Mouse (Mus musculus): ENCODE results near the gene Olfr533. TPM values are rescaled to one million over a fixed set of nuclear protein-coding genes. Genes with fewer than 3 reads are reported as not detected.
"Not testable (repeated sequence)": the region's sequence is repeated elsewhere in the genome, so short reads cannot be mapped to it uniquely, and the experiment has no call there.

Gene Olfr533
- not detected in 2 replicates for polyA plus RNA-seq (2016; fragmentation: Nextera tagmentation; extraction: Ambion mirVana)

- not testable (repeated sequence) for H3K36me3 ChIP-seq (replicated peaks); H3K27ac ChIP-seq (replicated peaks); H3K4me1 ChIP-seq; H3K9me3 ChIP-seq; H3K4me3 ChIP-seq; H3K27me3 ChIP-seq (replicated peaks; ENCODE audit: low read depth, poor library complexity, severe bottlenecking); DNase-seq (ENCODE audit: low spot score)
- WGBS: 100% methylated on average over 1 of the region's 1 CpGs
Measured at GRCm38 (mm10) chr7:140463070-140463469, at the start of gene Olfr533. Gene Olfr533, plus strand, starts transcription at chr7:140463370.

DNA sequence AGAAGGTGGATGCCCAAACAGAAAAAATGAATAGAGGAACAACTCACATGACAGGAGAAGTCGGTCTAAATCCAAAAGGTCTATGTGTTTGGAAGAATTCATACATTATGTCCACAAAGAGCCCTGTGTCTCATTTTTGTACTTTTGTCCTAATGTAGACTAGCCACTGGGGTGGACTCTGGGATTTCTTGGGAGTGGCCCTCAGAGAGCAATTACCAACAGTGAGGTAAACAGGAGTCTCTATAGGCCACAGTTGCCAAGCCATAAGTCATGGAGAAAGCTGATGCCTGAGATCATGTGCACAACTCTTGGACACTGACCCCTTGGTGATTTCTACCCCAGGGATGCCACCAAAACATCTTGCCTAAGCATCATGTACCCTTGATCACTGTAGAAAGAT lies 41.6 kb upstream of the Olfr533 start, which contains the start of gene Olfr532:
TSS of gene Olfr532 (minus strand) at position 101 of the 400 bp plus-strand sequence.
- H3K9me3 ChIP-seq: no peaks in the 10 kb centered on the region
- H3K36me3 ChIP-seq (replicated peaks): no peaks in the 10 kb centered on the region
- H3K27me3 ChIP-seq (replicated peaks; ENCODE audit: low read depth, poor library complexity, severe bottlenecking): no peaks in the 10 kb centered on the region
- H3K4me1 ChIP-seq: no peaks in the 10 kb centered on the region
- WGBS: 90% methylated on average over 1 of the region's 1 CpGs
- H3K27ac ChIP-seq (replicated peaks): no peak within 1 kb of the TSS
- no peak for DNase-seq (ENCODE audit: low spot score)
- H3K4me3 ChIP-seq: no peak within 1 kb of the TSS

- no peaks in the 10 kb centered on the region for H3K36me3 ChIP-seq (replicated peaks)
- no peak overlapping the region for H3K4me3 ChIP-seq
- H3K27me3 ChIP-seq (replicated peaks; ENCODE audit: low read depth, poor library complexity, severe bottlenecking): no peaks in the 10 kb centered on the region
- no peaks in the 10 kb centered on the region for H3K4me1 ChIP-seq
- 84% methylated on average over 1 of the region's 1 CpGs for WGBS
- no peak for DNase-seq (ENCODE audit: low spot score)
- no peak overlapping the region for H3K27ac ChIP-seq (replicated peaks)
- H3K9me3 ChIP-seq: no peaks in the 10 kb centered on the region
Measured at GRCm38 (mm10) chr7:140443141-140443540, 20.0 kb upstream of the Olfr533 start.

DNA sequence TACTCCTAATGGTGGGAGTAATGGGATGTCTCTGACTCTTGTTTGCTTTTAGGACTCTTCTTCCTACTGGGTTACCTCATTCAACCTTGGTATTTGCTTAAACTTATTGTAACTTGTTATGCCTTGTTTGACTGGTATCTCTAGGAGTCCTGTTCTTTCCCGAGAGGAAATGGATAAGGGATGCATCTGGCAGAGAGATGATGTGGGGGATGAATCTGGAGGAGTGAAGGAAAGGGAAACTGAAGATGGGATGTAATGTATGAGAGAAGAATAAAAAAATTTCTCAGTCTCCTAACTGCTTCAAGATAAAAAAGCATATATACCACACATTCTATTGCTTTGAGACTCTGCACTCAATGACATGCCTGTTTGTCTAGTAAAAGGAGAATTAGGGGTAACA lies 14.7 kb downstream of the Olfr533 start:
- Histone ChIP-seq H3K9me3 (peaks cover 15% of the 10 kb centered on the region; the same call in 1 of the 2 replicates), H3K27ac (replicated peaks) (no peak overlapping the region), H3K4me3 (no peak overlapping the region), H3K4me1 (no peaks in the 10 kb centered on the region), H3K36me3 (replicated peaks) (no peaks in the 10 kb centered on the region), H3K27me3 (replicated peaks; ENCODE audit: low read depth, poor library complexity, severe bottlenecking) (no peaks in the 10 kb centered on the region)
- 85% methylated on average over 1 of the region's 1 CpGs for WGBS
- DNase-seq (ENCODE audit: low spot score): no peak

GRCm38 (mm10) chr7:140478733-140479132 lies 15.6 kb downstream of the Olfr533 start:
- Histone ChIP-seq H3K9me3 (peaks cover 15% of the 10 kb centered on the region; the same call in 1 of the 2 replicates), H3K27ac (replicated peaks) (no peak overlapping the region)

DNA sequence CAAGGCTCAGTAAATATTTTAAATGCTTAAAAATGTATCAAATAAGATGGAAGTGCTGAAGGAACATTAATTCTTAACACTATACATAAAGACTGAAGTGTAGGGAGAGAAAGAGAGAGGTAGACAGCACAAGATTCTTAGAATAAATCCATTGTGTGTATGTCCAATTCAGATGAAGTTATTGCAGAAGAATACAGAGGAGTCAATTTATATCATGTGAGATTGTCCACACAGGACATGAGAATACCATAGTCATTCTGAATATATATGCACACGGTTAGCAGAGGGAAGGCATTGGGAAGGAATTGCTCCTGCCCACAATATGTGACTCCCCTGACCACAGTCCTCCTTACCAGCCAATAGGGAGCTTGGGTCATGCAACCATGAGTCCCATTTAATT lies 20.7 kb downstream of the Olfr533 start, which contains the start of gene Olfr535:
TSS of gene Olfr535 (plus strand) at position 301 of the 400 bp plus-strand sequence.
- Histone ChIP-seq H3K4me3 (no peak within 1 kb of the TSS), H3K4me1 (no peaks in the 10 kb centered on the region), H3K9me3 (no peaks in the 10 kb centered on the region), H3K27me3 (replicated peaks; ENCODE audit: low read depth, poor library complexity, severe bottlenecking) (no peaks in the 10 kb centered on the region), H3K36me3 (replicated peaks) (no peaks in the 10 kb centered on the region), H3K27ac (replicated peaks) (no peak within 1 kb of the TSS)
- no peak for DNase-seq (ENCODE audit: low spot score)
- 84% methylated on average over 1 of the region's 1 CpGs for WGBS

More at GRCm38 (mm10) chr7:140478733-140479132, 15.6 kb downstream of the Olfr533 start:
- no peak for DNase-seq (ENCODE audit: low spot score)
- no peaks in the 10 kb centered on the region for H3K27me3 ChIP-seq (replicated peaks; ENCODE audit: low read depth, poor library complexity, severe bottlenecking)
- H3K4me1 ChIP-seq: no peaks in the 10 kb centered on the region
- no peaks in the 10 kb centered on the region for H3K36me3 ChIP-seq (replicated peaks)
- no peak overlapping the region for H3K4me3 ChIP-seq
- 91% methylated on average over 1 of the region's 1 CpGs for WGBS

DNA sequence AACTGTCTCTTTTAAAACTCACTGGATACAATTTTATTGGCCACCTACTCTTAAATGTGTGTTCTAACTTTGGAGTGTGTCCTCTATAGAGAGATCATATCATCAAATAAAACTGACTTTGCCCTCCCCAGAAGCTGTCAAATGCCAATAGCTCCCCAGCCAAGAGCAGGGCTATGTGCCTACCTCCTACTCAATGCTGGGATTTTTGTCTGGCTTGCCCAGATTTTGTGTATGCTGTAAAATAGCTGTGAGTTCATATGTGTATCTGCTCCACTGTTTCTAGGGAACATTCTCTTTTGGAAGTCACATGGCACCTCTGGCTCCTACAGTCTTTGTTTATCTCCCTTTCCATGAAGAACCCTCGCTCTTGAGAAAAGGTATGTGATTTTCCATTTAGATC lies 25.8 kb downstream of the Olfr533 start:
- Histone ChIP-seq H3K4me3 (no peak overlapping the region), H3K4me1 (no peaks in the 10 kb centered on the region), H3K27me3 (replicated peaks; ENCODE audit: low read depth, poor library complexity, severe bottlenecking) (no peaks in the 10 kb centered on the region), H3K36me3 (replicated peaks) (no peaks in the 10 kb centered on the region), H3K9me3 (no peaks in the 10 kb centered on the region), H3K27ac (replicated peaks) (no peak overlapping the region)
- no peak for DNase-seq (ENCODE audit: low spot score)
- WGBS: 85% methylated on average over 1 of the region's 1 CpGs

DNA sequence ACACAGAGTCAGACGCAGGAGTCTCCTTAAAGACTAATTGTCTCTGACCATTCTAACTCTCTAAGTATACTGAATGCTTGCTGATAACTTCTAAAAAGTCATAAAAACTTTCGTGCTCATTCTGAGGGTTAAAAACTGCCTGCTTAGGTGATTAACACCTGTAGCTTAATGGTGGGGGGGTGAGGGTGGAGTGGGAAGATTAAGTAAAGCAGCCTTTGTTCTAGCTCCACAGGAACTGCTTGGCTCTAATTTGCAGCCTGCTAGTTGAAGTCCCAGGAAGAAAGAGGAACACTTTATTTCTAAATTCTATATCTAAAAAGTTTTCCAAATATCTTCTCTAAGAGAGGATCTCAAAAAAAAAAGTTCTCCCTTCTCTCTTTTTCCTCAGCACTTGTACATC lies 31.1 kb downstream of the Olfr533 start:
- no peak overlapping the region for H3K4me3 ChIP-seq
- H3K9me3 ChIP-seq: no peaks in the 10 kb centered on the region
- 46% methylated on average over 2 of the region's 2 CpGs for WGBS
- H3K4me1 ChIP-seq: no peaks in the 10 kb centered on the region
- no peak for DNase-seq (ENCODE audit: low spot score)
- H3K27ac ChIP-seq (replicated peaks): no peak overlapping the region
- H3K36me3 ChIP-seq (replicated peaks): no peaks in the 10 kb centered on the region
- no peaks in the 10 kb centered on the region for H3K27me3 ChIP-seq (replicated peaks; ENCODE audit: low read depth, poor library complexity, severe bottlenecking)

DNA sequence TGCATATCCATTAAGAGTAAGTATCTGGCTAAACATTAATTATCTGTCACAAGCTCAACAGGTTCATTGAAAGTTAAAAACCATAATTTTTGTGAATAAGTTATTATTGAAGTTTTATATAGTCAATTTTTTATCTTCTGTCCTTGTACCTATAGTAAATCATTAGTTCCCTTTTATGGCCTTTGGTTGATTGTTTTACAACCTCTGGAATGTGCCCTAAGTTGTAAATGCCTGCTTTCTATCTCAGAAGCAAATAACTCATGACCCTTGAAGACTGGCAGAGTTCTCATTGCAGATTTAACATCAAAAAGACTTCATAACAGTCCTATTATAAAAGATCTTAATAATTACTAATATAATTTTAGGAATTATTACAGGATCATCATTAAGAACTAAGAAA lies 31.5 kb downstream of the Olfr533 start:
- Histone ChIP-seq H3K27me3 (replicated peaks; ENCODE audit: low read depth, poor library complexity, severe bottlenecking) (no peaks in the 10 kb centered on the region), H3K4me3 (no peak overlapping the region), H3K36me3 (replicated peaks) (no peaks in the 10 kb centered on the region), H3K4me1 (no peaks in the 10 kb centered on the region), H3K9me3 (no peaks in the 10 kb centered on the region), H3K27ac (replicated peaks) (no peak overlapping the region)
- no peak for DNase-seq (ENCODE audit: low spot score)

- H3K4me1 ChIP-seq; H3K27ac ChIP-seq (replicated peaks); DNase-seq (ENCODE audit: low spot score); H3K27me3 ChIP-seq (replicated peaks; ENCODE audit: low read depth, poor library complexity, severe bottlenecking); H3K4me3 ChIP-seq; H3K9me3 ChIP-seq; H3K36me3 ChIP-seq (replicated peaks): not testable (repeated sequence)
- 68% methylated on average over 2 of the region's 2 CpGs for WGBS
Measured at GRCm38 (mm10) chr7:140507346-140508021, 44.3 kb downstream of the Olfr533 start, which contains the start of gene Olfr536. Gene Olfr536, minus strand, starts transcription at chr7:140507396.

Other genes with a start within 250 kb of the Olfr533 start
- not detected in 2 replicates for gene Cd163l1, start 245.1 kb upstream of the Olfr533 start, polyA plus RNA-seq (2016; fragmentation: Nextera tagmentation; extraction: Ambion mirVana)
- not detected in 2 replicates for gene 5830411N06Rik, start 216.1 kb upstream of the Olfr533 start, polyA plus RNA-seq (2016; fragmentation: Nextera tagmentation; extraction: Ambion mirVana)
- 0.03 TPM in 1 of 2 replicates, not detected in the other for gene Olfr525, start 142.5 kb upstream of the Olfr533 start, polyA plus RNA-seq (2016; fragmentation: Nextera tagmentation; extraction: Ambion mirVana)
- not detected in 2 replicates for gene Olfr527, start 129.4 kb upstream of the Olfr533 start, polyA plus RNA-seq (2016; fragmentation: Nextera tagmentation; extraction: Ambion mirVana)
- not detected in 2 replicates for gene Olfr60, start 101.7 kb upstream of the Olfr533 start, polyA plus RNA-seq (2016; fragmentation: Nextera tagmentation; extraction: Ambion mirVana)
- gene Olfr530, start 87.0 kb upstream of the Olfr533 start, polyA plus RNA-seq (2016; fragmentation: Nextera tagmentation; extraction: Ambion mirVana): not detected in 2 replicates
- not detected in 2 replicates for gene Olfr531, start 60.5 kb upstream of the Olfr533 start, polyA plus RNA-seq (2016; fragmentation: Nextera tagmentation; extraction: Ambion mirVana)
- gene Olfr532, start 41.7 kb upstream of the Olfr533 start, polyA plus RNA-seq (2016; fragmentation: Nextera tagmentation; extraction: Ambion mirVana): not detected in 2 replicates
- gene Olfr535, start 20.8 kb downstream of the Olfr533 start, polyA plus RNA-seq (2016; fragmentation: Nextera tagmentation; extraction: Ambion mirVana): not detected in 2 replicates
- not detected in 2 replicates for gene Olfr536, start 44.0 kb downstream of the Olfr533 start, polyA plus RNA-seq (2016; fragmentation: Nextera tagmentation; extraction: Ambion mirVana)
- not detected in 2 replicates for gene Olfr538, start 104.5 kb downstream of the Olfr533 start, polyA plus RNA-seq (2016; fragmentation: Nextera tagmentation; extraction: Ambion mirVana)
- 0.01 TPM in 1 of 2 replicates, not detected in the other for gene Olfr46, start 137.9 kb downstream of the Olfr533 start, polyA plus RNA-seq (2016; fragmentation: Nextera tagmentation; extraction: Ambion mirVana)
- gene Olfr61, start 165.6 kb downstream of the Olfr533 start, polyA plus RNA-seq (2016; fragmentation: Nextera tagmentation; extraction: Ambion mirVana): not detected in 2 replicates
- not detected in 2 replicates for gene Olfr53, start 183.1 kb downstream of the Olfr533 start, polyA plus RNA-seq (2016; fragmentation: Nextera tagmentation; extraction: Ambion mirVana)
- not detected in 2 replicates for gene Olfr539, start 196.6 kb downstream of the Olfr533 start, polyA plus RNA-seq (2016; fragmentation: Nextera tagmentation; extraction: Ambion mirVana)
- gene Olfr45, start 218.6 kb downstream of the Olfr533 start, polyA plus RNA-seq (2016; fragmentation: Nextera tagmentation; extraction: Ambion mirVana): not detected in 2 replicates
- gene Olfr541, start 233.9 kb downstream of the Olfr533 start, polyA plus RNA-seq (2016; fragmentation: Nextera tagmentation; extraction: Ambion mirVana): not detected in 2 replicates